Comparison of ENCODE assay signal across 8 mouse cellular contexts in genomic region chr16:43547323-43548180, GRCm38 (mm10).
DNase-seq lines count a peak whose midpoint lies in the region; ATAC-seq lines count a peak whose summit lies in the region.

No protein-coding gene starts in this region.

- H3K4me2 ChIP-seq in forebrain, embryonic 16.5 days (ENCODE audit: low read length): no peak overlapping the region
- 0 out of 2 replicates have a peak overlapping the region, but pooled peaks have one; percentile 5 for H3K4me2 ChIP-seq in kidney, embryonic 14.5 days (replicated peaks; ENCODE audit: low read depth, low read length)
- no peak overlapping the region for H3K4me2 ChIP-seq in midbrain, embryonic 16.5 days (ENCODE audit: low read length)

- H3K9me3 ChIP-seq in forebrain, embryonic 16.5 days (ENCODE audit: control insufficient read depth, low read length): no peaks in the 10 kb centered on the region
- no peaks in the 10 kb centered on the region for H3K9me3 ChIP-seq in kidney, embryonic 14.5 days (ENCODE audit: control insufficient read depth, low read length)
- no peaks in the 10 kb centered on the region for H3K9me3 ChIP-seq in midbrain, embryonic 16.5 days (replicated peaks; ENCODE audit: control insufficient read depth, low read length, poor library complexity, severe bottlenecking)

- peak; percentile 55 for DNase-seq in urinary bladder, postnatal 14 days (ENCODE audit: low spot score)
- no peak for DNase-seq in urinary bladder, adult 18-20 months (ENCODE audit: low spot score in 2 of 2)
- no peak for DNase-seq in thymus, postnatal 14 days
- DNase-seq in gastrocnemius, postnatal 25 days: no peak
- DNase-seq in left cerebral cortex, postnatal 14 days (ENCODE audit: low spot score in 2 of 2): no peak

- intact Hi-C loops in left cerebral cortex, postnatal 14 days (cut with DNase I): no loop called here

- H3K9ac ChIP-seq in forebrain, embryonic 16.5 days (replicated peaks; ENCODE audit: low read depth, low read length): no peak overlapping the region
- H3K9ac ChIP-seq in kidney, embryonic 14.5 days (ENCODE audit: low read depth, low read length): no peak overlapping the region; the same call in 1 of the 2 replicates
- no peak overlapping the region for H3K9ac ChIP-seq in midbrain, embryonic 16.5 days (ENCODE audit: low read depth, low read length)

- H3K27ac ChIP-seq in forebrain, embryonic 16.5 days (ENCODE audit: low read length): peak overlapping the region; percentile 38
- peak overlapping the region; percentile 85 for H3K27ac ChIP-seq in kidney, embryonic 14.5 days (ENCODE audit: low read depth, low read length)
- 0 out of 2 replicates have a peak overlapping the region, but pooled peaks have one; percentile 2 for H3K27ac ChIP-seq in midbrain, embryonic 16.5 days (ENCODE audit: low read length)

- H3K36me3 ChIP-seq in forebrain, embryonic 16.5 days (ENCODE audit: control insufficient read depth, insufficient read depth): no peaks in the 10 kb centered on the region
- no peaks in the 10 kb centered on the region for H3K36me3 ChIP-seq in kidney, embryonic 14.5 days (ENCODE audit: control insufficient read depth, insufficient read depth, low read length)
- H3K36me3 ChIP-seq in midbrain, embryonic 16.5 days (ENCODE audit: control insufficient read depth, insufficient read depth, low read length): no peaks in the 10 kb centered on the region

- 27% methylated on average over 19 of the region's 19 CpGs for WGBS in forebrain, embryonic 16.5 days
- WGBS in kidney, embryonic 14.5 days: 10% methylated on average over 19 of the region's 19 CpGs
- 49% methylated on average over 19 of the region's 19 CpGs for WGBS in midbrain, embryonic 16.5 days

- peak; percentile 18; the same call in 1 of the 2 replicates for ATAC-seq in forebrain, embryonic 16.5 days
- ATAC-seq in kidney, embryonic 14.5 days (ENCODE audit: low FRiP score, low TSS enrichment): peak; percentile 50
- no peak for ATAC-seq in midbrain, embryonic 16.5 days

- no peaks in the 10 kb centered on the region for H3K27me3 ChIP-seq in forebrain, embryonic 16.5 days (replicated peaks; ENCODE audit: control insufficient read depth, insufficient read depth, low read length)
- no peaks in the 10 kb centered on the region for H3K27me3 ChIP-seq in kidney, embryonic 14.5 days (ENCODE audit: control insufficient read depth, insufficient read depth, low read length)
- no peaks in the 10 kb centered on the region for H3K27me3 ChIP-seq in midbrain, embryonic 16.5 days (ENCODE audit: control insufficient read depth, insufficient read depth, low read depth, low read length)

- H3K4me3 ChIP-seq in forebrain, embryonic 16.5 days (replicated peaks; ENCODE audit: low read length): no peak overlapping the region
- H3K4me3 ChIP-seq in kidney, embryonic 14.5 days (ENCODE audit: low read length): no peak overlapping the region
- H3K4me3 ChIP-seq in midbrain, embryonic 16.5 days (ENCODE audit: low read depth, low read length): no peak overlapping the region

- H3K4me1 ChIP-seq in forebrain, embryonic 16.5 days (replicated peaks; ENCODE audit: control insufficient read depth, insufficient read depth, low read length): peaks cover 41% of the 10 kb centered on the region
- H3K4me1 ChIP-seq in kidney, embryonic 14.5 days (ENCODE audit: control insufficient read depth, insufficient read depth, low read length): peaks cover 43% of the 10 kb centered on the region
- H3K4me1 ChIP-seq in midbrain, embryonic 16.5 days (ENCODE audit: control insufficient read depth, insufficient read depth, low read length): peaks cover 23% of the 10 kb centered on the region

Comparison
In these comparisons a context has a peak if more than half of its experiments do, and no peak if none do; other contexts are left out.
1. H3K27ac ChIP-seq: peak in every context shown above with its lines; median percentile 85 in kidney, embryonic 14.5 days; 38 in forebrain, embryonic 16.5 days; 2 in midbrain, embryonic 16.5 days.